Mouse (Mus musculus): ENCODE data around the gene Serf2.

- TF ChIP-seq CTCF (IDR thresholded peaks at IDR 0.05; ENCODE audit: extremely low read depth, insufficient read depth, low read length) (no peak), POLR2A (IDR thresholded peaks at IDR 0.05; ENCODE audit: extremely low read depth, insufficient read depth, low read length) (no peak)
These were observed 6.5 kb downstream of the Serf2 start for GRCm38 (mm10) chr2:121455534-121455933.

Measured in cortical plate, adult 2 months (tissue).